Mouse (Mus musculus): ENCODE data around the gene 1110017D15Rik. TPM values are rescaled to one million over a fixed set of nuclear protein-coding genes. Genes with fewer than 3 reads are reported as not detected.

The 1110017D15Rik gene
- polyA plus RNA-seq, 1 experiment from 2014 or later = 0.30 TPM

GRCm38 (mm10) chr4:41497995-41498845, 18.9 kb downstream of the 1110017D15Rik start:
- Histone ChIP-seq H3K9me3 (no peaks in the 10 kb centered on the region), H3K27me3 (replicated peaks) (peaks cover 48% of the 10 kb centered on the region), H3K4me3 (replicated peaks) (peak overlapping the region; percentile 29), H3K4me2 (peak overlapping the region; percentile 59), H3K9ac (peak overlapping the region; percentile 6; the same call in 1 of the 2 replicates), H3K27ac (no peak overlapping the region), H3K36me3 (no peaks in the 10 kb centered on the region), H3K4me1 (peaks cover 28% of the 10 kb centered on the region)
- no peak for ATAC-seq (ENCODE audit: insufficient read depth, low FRiP score, low read depth)
- 13% methylated on average over 72 of the region's 72 CpGs for WGBS

GRCm38 (mm10) chr4:41497579-41497978, 19.6 kb downstream of the 1110017D15Rik start:
- Histone ChIP-seq H3K27ac (no peak overlapping the region), H3K4me2 (peak overlapping the region; percentile 59), H3K4me1 (peaks cover 27% of the 10 kb centered on the region), H3K36me3 (no peaks in the 10 kb centered on the region), H3K9me3 (no peaks in the 10 kb centered on the region), H3K27me3 (replicated peaks) (peaks cover 48% of the 10 kb centered on the region), H3K4me3 (replicated peaks) (peak overlapping the region; percentile 29), H3K9ac (peak overlapping the region; percentile 6; the same call in 1 of the 2 replicates)
- 9% methylated on average over 34 of the region's 34 CpGs for WGBS
- no peak for ATAC-seq (ENCODE audit: insufficient read depth, low FRiP score, low read depth)

- Histone ChIP-seq H3K9ac (no peak overlapping the region), H3K4me3 (replicated peaks) (0 out of 2 replicates have a peak overlapping the region, but pooled peaks have one; percentile 29), H3K4me2 (no peak overlapping the region), H3K36me3 (no peaks in the 10 kb centered on the region), H3K27me3 (replicated peaks) (peaks cover 48% of the 10 kb centered on the region), H3K9me3 (no peaks in the 10 kb centered on the region), H3K27ac (no peak overlapping the region), H3K4me1 (peaks cover 22% of the 10 kb centered on the region)
- no peak for ATAC-seq (ENCODE audit: insufficient read depth, low FRiP score, low read depth)
- WGBS = 62% methylated on average over 5 of the region's 5 CpGs
These were observed 20.1 kb downstream of the 1110017D15Rik start for GRCm38 (mm10) chr4:41497046-41497445.

- no peak overlapping the region for H3K27ac ChIP-seq
- peaks cover 43% of the 10 kb centered on the region for H3K27me3 ChIP-seq (replicated peaks)
- no peak overlapping the region for H3K4me2 ChIP-seq
- ATAC-seq (ENCODE audit: insufficient read depth, low FRiP score, low read depth) = no peak
- no peak overlapping the region for H3K4me3 ChIP-seq (replicated peaks)
- H3K36me3 ChIP-seq = no peaks in the 10 kb centered on the region
- 87% methylated on average over 11 of the region's 11 CpGs for WGBS
- H3K4me1 ChIP-seq = peaks cover 19% of the 10 kb centered on the region
- no peaks in the 10 kb centered on the region for H3K9me3 ChIP-seq
- no peak overlapping the region for H3K9ac ChIP-seq
These were observed 21.3 kb downstream of the 1110017D15Rik start for GRCm38 (mm10) chr4:41495850-41496249.

- Histone ChIP-seq H3K36me3 (no peaks in the 10 kb centered on the region), H3K4me3 (replicated peaks) (no peak overlapping the region), H3K9ac (no peak overlapping the region), H3K4me1 (peaks cover 19% of the 10 kb centered on the region), H3K4me2 (no peak overlapping the region), H3K9me3 (no peaks in the 10 kb centered on the region), H3K27me3 (replicated peaks) (peaks cover 35% of the 10 kb centered on the region), H3K27ac (no peak overlapping the region)
- no peak for ATAC-seq (ENCODE audit: insufficient read depth, low FRiP score, low read depth)
- WGBS = 85% methylated on average over 3 of the region's 4 CpGs
These were observed 22.1 kb downstream of the 1110017D15Rik start for GRCm38 (mm10) chr4:41495076-41495475.

- H3K9ac ChIP-seq = no peak overlapping the region
- no peak overlapping the region for H3K4me3 ChIP-seq (replicated peaks)
- H3K27me3 ChIP-seq (replicated peaks) = peaks cover 28% of the 10 kb centered on the region
- H3K27ac ChIP-seq = no peak overlapping the region
- H3K36me3 ChIP-seq = no peaks in the 10 kb centered on the region
- 36% methylated on average over 3 of the region's 3 CpGs for WGBS
- ATAC-seq (ENCODE audit: insufficient read depth, low FRiP score, low read depth) = no peak
- peaks cover 19% of the 10 kb centered on the region for H3K4me1 ChIP-seq
- no peaks in the 10 kb centered on the region for H3K9me3 ChIP-seq
- H3K4me2 ChIP-seq = no peak overlapping the region
These were observed 22.8 kb downstream of the 1110017D15Rik start for GRCm38 (mm10) chr4:41494378-41494777.

- WGBS = 55% methylated on average over 3 of the region's 3 CpGs
- Histone ChIP-seq H3K4me2 (no peak overlapping the region), H3K9me3 (no peaks in the 10 kb centered on the region), H3K27ac (no peak overlapping the region; the same call in 1 of the 2 replicates), H3K4me1 (peaks cover 12% of the 10 kb centered on the region), H3K4me3 (replicated peaks) (no peak overlapping the region), H3K27me3 (replicated peaks) (peaks cover 20% of the 10 kb centered on the region), H3K36me3 (no peaks in the 10 kb centered on the region), H3K9ac (no peak overlapping the region)
- peak; percentile 53; the same call in 1 of the 2 replicates for ATAC-seq (ENCODE audit: insufficient read depth, low FRiP score, low read depth)
These were observed 23.5 kb downstream of the 1110017D15Rik start for GRCm38 (mm10) chr4:41493464-41494116.

- Histone ChIP-seq H3K4me3 (replicated peaks) (no peak overlapping the region), H3K36me3 (no peaks in the 10 kb centered on the region), H3K4me1 (peaks cover 6% of the 10 kb centered on the region), H3K9me3 (no peaks in the 10 kb centered on the region), H3K9ac (no peak overlapping the region), H3K27me3 (replicated peaks) (peaks cover 14% of the 10 kb centered on the region), H3K4me2 (no peak overlapping the region), H3K27ac (no peak overlapping the region; the same call in 1 of the 2 replicates)
- no peak for ATAC-seq (ENCODE audit: insufficient read depth, low FRiP score, low read depth)
- 77% methylated on average over 7 of the region's 7 CpGs for WGBS
These were observed 24.2 kb downstream of the 1110017D15Rik start for GRCm38 (mm10) chr4:41492951-41493350.

GRCm38 (mm10) chr4:41481601-41482017, 35.5 kb downstream of the 1110017D15Rik start:
- Histone ChIP-seq H3K27me3 (replicated peaks) (no peaks in the 10 kb centered on the region), H3K4me3 (replicated peaks) (no peak overlapping the region), H3K36me3 (no peaks in the 10 kb centered on the region), H3K4me1 (peaks cover 7% of the 10 kb centered on the region; the same call in 1 of the 2 replicates), H3K4me2 (no peak overlapping the region), H3K9me3 (no peaks in the 10 kb centered on the region), H3K9ac (no peak overlapping the region), H3K27ac (peak overlapping the region; percentile 70)
- WGBS = 30% methylated on average over 6 of the region's 6 CpGs
- peak; percentile 61 for ATAC-seq (ENCODE audit: insufficient read depth, low FRiP score, low read depth)

- no peak for ATAC-seq (ENCODE audit: insufficient read depth, low FRiP score, low read depth)
- no peak overlapping the region for H3K9ac ChIP-seq
- peaks cover 7% of the 10 kb centered on the region; the same call in 1 of the 2 replicates for H3K4me1 ChIP-seq
- no peak overlapping the region for H3K4me3 ChIP-seq (replicated peaks)
- H3K36me3 ChIP-seq = no peaks in the 10 kb centered on the region
- H3K4me2 ChIP-seq = no peak overlapping the region
- peak overlapping the region; percentile 81 for H3K27ac ChIP-seq
- H3K9me3 ChIP-seq = no peaks in the 10 kb centered on the region
- no peaks in the 10 kb centered on the region for H3K27me3 ChIP-seq (replicated peaks)
- 62% methylated on average over 8 of the region's 8 CpGs for WGBS
These were observed 36.9 kb downstream of the 1110017D15Rik start for GRCm38 (mm10) chr4:41480254-41480653.

- peak overlapping the region; percentile 81 for H3K27ac ChIP-seq
- ATAC-seq (ENCODE audit: insufficient read depth, low FRiP score, low read depth) = peak; percentile 80
- H3K9me3 ChIP-seq = no peaks in the 10 kb centered on the region
- H3K4me1 ChIP-seq = peaks cover 7% of the 10 kb centered on the region; the same call in 1 of the 2 replicates
- WGBS = 52% methylated on average over 1 of the region's 1 CpGs
- H3K4me2 ChIP-seq = no peak overlapping the region
- H3K36me3 ChIP-seq = no peaks in the 10 kb centered on the region
- no peak overlapping the region for H3K4me3 ChIP-seq (replicated peaks)
- no peaks in the 10 kb centered on the region for H3K27me3 ChIP-seq (replicated peaks)
- H3K9ac ChIP-seq = no peak overlapping the region
These were observed 37.7 kb downstream of the 1110017D15Rik start for GRCm38 (mm10) chr4:41479456-41479804.

Data from stomach, embryonic 15.5 days (tissue).